Mouse (Mus musculus): ENCODE results near the gene Zfp473.
A peak's percentile ranks its signal among the peaks of the same experiment; 100 is the strongest.
"Not testable (repeated sequence)": the region's sequence is repeated elsewhere in the genome, so short reads cannot be mapped to it uniquely, and the experiment has no call there.

Zfp473 gene

DNA sequence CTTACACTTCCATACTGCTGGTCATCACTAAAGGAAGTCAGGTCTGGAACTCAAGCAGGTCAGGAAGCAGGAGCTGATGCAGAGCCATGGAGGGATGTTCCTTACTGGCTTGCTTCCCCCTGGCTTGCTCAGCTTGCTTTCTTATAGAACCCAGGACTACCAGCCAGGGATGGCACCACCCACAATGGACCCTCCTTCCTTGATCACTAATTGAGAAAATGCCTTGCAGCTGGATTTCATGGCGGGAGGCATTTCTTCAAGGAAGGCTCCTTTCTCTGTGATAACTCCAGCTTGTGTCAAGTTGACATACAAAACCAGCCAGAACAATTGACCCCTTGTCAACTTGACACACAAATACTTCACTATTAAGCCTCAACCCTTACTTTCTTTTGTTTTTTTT, at the start of gene Zfp473:
Gene Zfp473, minus strand, starts transcription at position 101 of the 400 bp plus-strand sequence.
- not testable (repeated sequence) for DNase-seq (ENCODE audit: extremely low read depth, low read depth)

- DNase-seq (ENCODE audit: extremely low read depth, low read depth) = no peak
Measured at GRCm38 (mm10) chr7:44792781-44793180, 41.9 kb upstream of the Zfp473 start.

DNA sequence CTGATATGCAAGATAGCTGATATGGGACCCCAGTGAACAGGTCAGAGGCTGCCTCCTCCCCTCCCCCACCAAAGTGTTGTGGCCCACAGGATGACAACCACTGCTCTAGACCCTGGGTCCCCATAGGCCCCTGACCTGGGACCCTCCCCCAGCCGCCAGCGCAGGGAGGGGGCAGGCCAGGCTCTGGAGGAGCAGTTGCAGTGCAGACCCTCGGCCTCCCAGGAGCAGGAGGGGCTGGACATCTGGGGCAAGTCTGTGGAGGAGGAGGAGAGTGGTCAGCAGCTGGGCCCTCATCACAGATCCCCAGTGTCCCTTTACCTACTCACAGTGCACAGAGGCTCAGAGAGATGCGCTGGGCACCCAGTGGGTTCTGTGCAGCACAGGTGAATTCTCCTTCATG, 39.2 kb upstream of the Zfp473 start:
- DNase-seq (ENCODE audit: extremely low read depth, low read depth) = no peak

GRCm38 (mm10) chr7:44789531-44789930, 38.7 kb upstream of the Zfp473 start:
- DNase-seq (ENCODE audit: extremely low read depth, low read depth) = no peak

DNA sequence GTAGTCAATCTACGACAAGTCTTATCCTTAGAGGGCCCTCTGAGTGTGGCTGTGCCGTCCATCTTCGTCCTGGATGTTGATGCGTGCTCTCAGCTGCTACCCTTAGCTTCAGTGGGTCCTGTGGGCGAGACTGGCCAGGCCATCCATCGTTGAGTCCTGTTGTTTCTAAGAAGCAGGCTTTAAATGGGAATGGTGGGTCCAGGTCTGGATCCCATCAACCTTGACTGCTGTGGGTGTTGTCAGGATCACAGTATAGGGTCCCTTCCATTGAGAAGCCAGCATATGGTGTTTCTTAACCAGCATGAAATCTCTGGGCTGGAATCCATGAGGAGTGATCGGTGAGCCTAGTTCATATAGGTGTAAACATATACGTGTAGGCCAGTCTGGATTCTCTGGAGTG, 29.3 kb upstream of the Zfp473 start:
- no peak for DNase-seq (ENCODE audit: extremely low read depth, low read depth)

- DNase-seq (ENCODE audit: extremely low read depth, low read depth) = no peak
Measured at GRCm38 (mm10) chr7:44776849-44777498, 26.1 kb upstream of the Zfp473 start.

GRCm38 (mm10) chr7:44772591-44773204, 21.8 kb upstream of the Zfp473 start:
- DNase-seq (ENCODE audit: extremely low read depth, low read depth) = peak; percentile 31

- peak; percentile 36 for DNase-seq (ENCODE audit: extremely low read depth, low read depth)
Measured at GRCm38 (mm10) chr7:44770046-44770578, 19.3 kb upstream of the Zfp473 start.

DNA sequence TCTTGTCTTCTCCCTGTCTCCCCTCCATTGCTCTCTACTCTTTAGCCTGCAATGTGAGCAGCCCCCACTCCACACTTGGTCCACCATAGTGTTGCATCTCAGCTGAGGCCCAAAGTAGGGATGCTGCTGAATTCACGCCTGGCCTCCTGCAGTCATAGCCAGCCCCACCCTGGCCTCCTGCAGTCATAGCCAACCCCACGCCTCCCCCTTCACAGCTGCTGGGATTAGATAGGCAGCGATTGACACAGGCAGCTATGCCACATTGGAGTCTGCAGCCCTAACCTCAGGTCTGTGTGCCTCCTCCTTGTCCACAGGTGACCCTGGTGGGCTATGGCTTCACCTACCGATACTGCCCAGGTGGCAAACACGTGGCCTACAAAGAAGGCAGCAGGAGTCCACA, 17.3 kb upstream of the Zfp473 start:
- no peak for DNase-seq (ENCODE audit: extremely low read depth, low read depth)

- no peak for DNase-seq (ENCODE audit: extremely low read depth, low read depth)
Measured at GRCm38 (mm10) chr7:44760366-44760765, 9.5 kb upstream of the Zfp473 start.

DNA sequence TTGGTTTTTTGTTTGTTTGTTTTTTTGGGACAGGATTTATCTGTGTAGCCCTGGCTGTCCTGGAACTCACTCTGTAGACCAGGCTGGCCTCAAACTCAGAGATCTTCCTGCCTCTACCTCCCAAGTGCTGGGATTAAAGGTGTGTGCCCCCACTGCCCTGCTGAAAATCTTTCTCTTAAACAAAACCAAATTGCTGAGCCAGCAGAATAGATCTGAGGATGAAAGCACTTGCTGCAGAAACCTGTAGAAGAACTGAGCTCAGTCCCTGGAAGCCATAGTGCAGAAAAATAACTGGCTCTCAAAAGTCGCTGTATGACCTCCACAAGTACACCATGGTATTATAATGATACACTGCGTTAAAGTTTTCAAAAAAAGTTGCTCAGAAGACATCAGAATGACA, 6.3 kb upstream of the Zfp473 start:
- no peak for DNase-seq (ENCODE audit: extremely low read depth, low read depth)

DNA sequence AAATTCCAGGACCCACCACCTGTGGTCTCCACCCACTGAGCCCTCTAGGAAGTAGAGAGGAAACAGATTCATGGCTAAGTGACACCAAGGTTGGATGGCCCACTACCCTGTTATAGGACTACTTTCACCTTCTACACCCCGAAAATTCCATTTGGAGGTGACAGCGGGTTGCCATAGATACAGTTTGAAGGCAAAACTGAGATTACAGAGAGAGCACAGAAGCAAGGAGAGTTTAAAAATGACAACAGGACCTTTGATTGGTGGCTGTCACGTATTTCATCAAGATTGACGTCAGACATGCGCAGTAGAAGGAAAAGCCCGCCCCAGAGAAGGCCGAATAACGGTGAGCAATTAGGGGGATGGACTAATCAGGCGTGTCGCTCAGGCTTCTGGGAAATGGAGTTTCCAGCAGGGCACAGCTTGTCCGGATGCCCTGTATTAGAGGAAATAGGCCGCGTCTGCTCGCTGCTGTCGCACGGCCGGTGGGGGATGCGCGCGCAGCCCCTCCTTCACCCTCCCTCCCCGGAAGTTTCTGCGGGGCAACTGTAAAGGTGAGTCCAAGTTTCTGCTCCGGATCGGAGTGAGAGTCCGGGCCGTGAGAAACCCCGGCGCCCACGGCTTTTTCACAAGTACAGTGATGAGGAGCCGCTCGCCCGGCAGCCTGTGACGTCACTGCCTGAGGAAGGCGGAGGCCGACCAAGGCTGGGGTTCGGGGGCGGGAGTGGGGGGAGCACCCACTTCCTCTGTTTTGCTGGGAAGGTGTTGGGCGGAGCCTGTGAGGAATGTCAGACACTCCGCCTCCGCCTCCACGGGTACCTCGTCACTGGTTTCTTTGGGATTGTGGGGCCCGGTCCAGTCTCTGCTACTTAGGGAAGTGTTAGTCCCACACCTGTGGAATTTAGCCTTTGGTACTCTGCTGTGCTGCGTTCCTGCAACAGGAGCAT, 2.5 kb downstream of the Zfp473 start, which contains the start of gene Vrk3:
Gene Vrk3, plus strand, starts transcription at position 313 of the 944 bp plus-strand sequence.
- peak; percentile 99 for DNase-seq (ENCODE audit: extremely low read depth, low read depth)

DNA sequence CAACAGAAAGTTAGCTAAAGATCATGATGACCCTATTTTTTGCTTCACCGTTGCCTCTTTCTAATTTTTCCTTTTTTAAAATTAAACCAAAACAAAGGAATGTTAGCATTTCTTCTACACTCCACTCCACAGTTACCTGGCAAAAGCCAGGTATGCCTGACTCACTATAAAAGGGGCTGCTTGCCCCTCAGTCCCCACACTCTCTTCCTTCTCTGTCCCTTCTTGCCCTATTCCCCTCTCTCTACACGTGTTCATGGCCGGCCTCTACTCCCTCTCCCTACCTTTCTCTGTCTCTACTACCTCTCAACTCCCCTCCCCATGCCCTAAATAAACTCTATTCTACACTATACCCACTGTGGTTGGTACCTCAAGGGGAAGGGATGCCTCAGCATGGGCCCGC, 3.7 kb downstream of the Zfp473 start:
- no peak for DNase-seq (ENCODE audit: extremely low read depth, low read depth)

DNA sequence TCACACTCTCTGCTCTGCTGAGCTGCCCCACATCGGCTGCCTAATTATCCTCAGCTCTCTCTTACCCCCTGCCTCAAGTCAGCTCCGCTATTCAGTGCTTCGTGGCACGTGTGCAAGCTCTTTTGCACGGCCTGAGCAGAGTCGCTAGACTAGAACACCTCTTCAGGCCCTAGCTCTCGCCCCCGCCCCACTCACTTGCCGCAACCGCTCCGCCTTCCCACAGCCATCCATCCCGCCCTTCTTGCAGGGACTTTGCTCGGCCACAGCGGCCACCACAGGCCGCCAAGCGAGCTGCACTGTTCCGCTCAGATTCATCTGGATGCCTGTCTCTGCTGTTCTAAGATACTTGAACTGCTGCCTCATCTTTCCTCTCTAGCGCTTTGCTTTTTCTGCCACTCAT, 5.8 kb downstream of the Zfp473 start:
- DNase-seq (ENCODE audit: extremely low read depth, low read depth) = peak; percentile 58

- DNase-seq (ENCODE audit: extremely low read depth, low read depth) = no peak
Measured at GRCm38 (mm10) chr7:44744270-44744669, 6.6 kb downstream of the Zfp473 start.

DNA sequence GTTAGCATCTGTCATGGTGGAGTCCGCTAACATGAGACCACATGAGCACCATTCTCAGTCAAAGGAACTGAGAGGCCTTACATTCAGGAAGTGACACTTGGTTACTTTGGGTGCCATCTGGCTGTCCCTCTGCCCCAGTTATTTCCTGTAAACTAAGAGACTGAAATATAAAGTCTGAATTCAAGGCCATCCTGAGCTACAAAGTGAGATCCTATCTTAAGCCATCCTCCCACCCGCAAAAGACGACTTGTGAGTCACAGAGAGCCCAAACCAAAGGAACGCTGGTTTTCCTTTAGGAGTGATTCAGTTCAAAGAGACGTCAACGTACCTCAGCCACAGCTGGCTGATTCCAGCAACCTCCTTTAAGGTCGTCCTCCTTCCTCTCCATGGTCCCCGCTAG, 9.5 kb downstream of the Zfp473 start:
- DNase-seq (ENCODE audit: extremely low read depth, low read depth) = no peak

DNA sequence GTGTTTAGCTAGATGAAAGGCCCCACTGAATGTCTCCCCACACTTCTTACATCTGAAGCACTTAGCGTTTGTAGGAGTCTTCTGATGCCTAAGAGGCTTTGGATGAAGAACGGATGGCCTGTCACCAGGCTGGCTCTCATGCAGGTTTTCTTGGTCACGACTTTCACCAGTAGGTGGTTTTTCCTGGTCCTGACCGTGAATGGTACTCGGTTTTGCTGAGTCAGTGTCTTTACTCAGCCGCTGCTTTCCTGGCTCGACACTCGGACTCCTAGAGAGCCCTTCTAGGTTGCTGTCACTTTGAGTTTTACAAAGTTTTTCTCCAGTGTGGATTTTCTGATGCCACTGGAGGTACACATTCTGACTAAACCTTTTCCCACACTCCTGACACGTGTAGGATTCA, 17.1 kb downstream of the Zfp473 start:
- no peak for DNase-seq (ENCODE audit: extremely low read depth, low read depth)

DNA sequence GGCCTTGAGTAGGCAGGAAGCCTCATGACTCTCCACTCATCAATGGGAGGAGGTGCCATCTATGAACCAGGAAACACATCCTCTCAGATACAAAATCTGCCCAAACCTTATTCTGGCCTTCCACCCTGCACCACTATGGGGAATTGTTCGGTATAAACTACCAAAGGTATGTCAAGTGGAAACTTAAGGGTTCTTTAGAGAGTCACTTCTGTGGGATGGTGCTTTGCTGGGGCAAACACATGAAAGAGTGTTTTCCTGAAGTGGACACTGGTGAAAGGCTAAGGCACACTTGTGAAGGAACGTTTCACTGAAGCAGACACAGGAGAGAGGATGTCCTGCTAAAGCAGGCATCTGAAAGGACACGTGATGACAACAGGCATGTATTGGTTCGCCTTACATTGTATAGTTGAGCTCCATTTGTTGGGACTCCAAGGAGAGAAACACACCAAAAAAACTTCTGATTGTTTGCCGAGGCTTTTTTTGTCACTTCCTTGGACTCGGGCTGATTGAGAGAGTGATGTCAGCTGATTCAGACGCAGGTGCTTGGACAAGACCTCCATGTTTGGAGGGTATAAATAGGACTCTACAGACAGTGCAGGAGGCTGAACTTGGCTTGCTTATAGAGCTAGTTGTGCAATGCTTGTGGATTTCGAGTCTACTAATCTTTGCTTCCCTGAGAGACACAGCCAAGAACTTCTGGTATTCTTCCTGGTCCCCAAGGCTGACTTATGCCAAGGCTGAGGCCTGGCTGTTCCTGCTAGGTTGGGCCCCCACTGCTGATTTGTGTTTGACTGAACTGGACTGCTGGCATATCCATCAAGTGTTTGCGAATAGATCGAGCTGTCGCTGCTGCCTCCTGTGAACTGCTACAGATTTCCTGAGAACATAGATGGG, 22.5 kb downstream of the Zfp473 start:
- DNase-seq (ENCODE audit: extremely low read depth, low read depth) = no peak

GRCm38 (mm10) chr7:44727151-44727550, 23.7 kb downstream of the Zfp473 start:
- DNase-seq (ENCODE audit: extremely low read depth, low read depth) = no peak

GRCm38 (mm10) chr7:44726343-44726742, 24.5 kb downstream of the Zfp473 start:
- no peak for DNase-seq (ENCODE audit: extremely low read depth, low read depth)

- DNase-seq (ENCODE audit: extremely low read depth, low read depth) = no peak
Measured at GRCm38 (mm10) chr7:44724316-44724715, 26.5 kb downstream of the Zfp473 start.
